Mouse (Mus musculus): Measurements from ENCODE around the gene Spn. TPM values are rescaled to one million over a fixed set of nuclear protein-coding genes. Genes with fewer than 3 reads are reported as not detected.

Gene Spn
- polyA plus RNA-seq, 1 experiment = 0.15 TPM

DNA sequence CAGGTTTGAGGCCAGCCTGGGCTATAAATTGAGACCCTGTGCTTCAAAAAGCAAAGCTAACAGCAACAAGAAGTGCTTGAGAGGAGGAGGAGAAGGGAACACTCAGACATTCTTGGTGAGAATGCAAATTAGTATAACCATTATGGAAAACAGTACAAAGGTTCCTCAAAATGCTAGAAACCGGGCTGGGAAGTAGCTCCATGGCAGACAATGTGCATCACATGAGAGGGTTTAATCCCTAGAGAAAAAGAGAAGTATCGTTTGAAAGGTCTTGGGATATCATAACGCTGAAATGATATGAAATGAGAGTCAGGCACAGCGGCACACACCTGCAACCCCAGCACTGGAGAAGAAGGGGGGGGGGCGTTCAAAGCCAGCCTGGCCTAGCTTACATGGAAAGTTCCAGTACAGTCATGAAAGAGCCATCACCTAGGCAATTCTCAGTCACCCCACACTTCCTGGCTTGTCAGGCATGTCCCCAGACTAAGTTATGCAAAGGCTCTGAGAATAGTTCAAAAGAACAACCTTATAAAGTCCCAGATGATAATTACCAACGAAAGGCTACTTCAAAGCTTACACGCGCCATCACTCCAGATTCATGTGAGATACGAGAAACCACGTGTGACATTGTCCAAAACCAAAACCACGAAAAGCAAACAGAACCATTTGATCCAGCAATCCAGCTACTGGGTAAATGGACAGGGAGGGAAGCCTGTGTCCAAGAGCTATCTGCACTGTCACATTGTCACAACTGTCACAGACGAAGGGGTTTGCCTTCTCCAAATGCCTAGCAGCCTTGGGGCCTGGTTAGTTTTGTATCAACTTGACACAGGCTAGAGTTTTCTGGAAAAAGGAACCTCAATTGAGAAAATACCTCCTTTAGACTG lies 28.2 kb upstream of the Spn start:
- H3K27ac ChIP-seq (ENCODE audit: insufficient read depth, low read length) = no peak overlapping the region
- TF ChIP-seq POLR2A (IDR thresholded peaks at IDR 0.05; ENCODE audit: extremely low read depth, insufficient read depth, low read length) = no peak
- TF ChIP-seq CTCF (IDR thresholded peaks at IDR 0.05; ENCODE audit: extremely low read depth, insufficient read depth, low read length) = no peak
- no peaks in the 10 kb centered on the region for H3K4me1 ChIP-seq (ENCODE audit: control insufficient read depth, insufficient read depth, low read length)
- no peak overlapping the region for H3K4me3 ChIP-seq (ENCODE audit: insufficient read depth, low read length)

DNA sequence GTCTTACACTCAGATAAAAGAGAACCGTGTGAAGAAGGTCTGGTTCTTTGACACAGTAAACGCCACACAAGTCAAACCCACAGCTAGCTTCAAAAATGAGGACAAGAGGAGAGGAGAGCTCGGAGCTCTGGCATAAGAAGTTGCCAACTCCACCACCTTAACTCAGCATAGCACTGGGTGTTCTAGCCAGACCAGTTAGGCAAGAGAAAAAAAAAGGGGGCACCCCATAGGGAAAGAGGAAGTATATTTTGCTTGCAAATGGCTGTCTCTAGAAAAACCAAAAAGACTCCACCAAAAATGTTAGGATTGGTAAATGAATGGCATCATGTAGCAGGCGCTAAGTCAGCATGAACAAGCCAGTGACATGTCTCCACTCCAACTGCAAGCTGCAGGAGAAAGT lies 26.4 kb upstream of the Spn start:
- Histone ChIP-seq H3K4me3 (ENCODE audit: insufficient read depth, low read length) (no peak overlapping the region), H3K27ac (ENCODE audit: insufficient read depth, low read length) (no peak overlapping the region), H3K4me1 (ENCODE audit: control insufficient read depth, insufficient read depth, low read length) (no peaks in the 10 kb centered on the region)
- TF ChIP-seq CTCF (IDR thresholded peaks at IDR 0.05; ENCODE audit: extremely low read depth, insufficient read depth, low read length) (no peak), POLR2A (IDR thresholded peaks at IDR 0.05; ENCODE audit: extremely low read depth, insufficient read depth, low read length) (no peak)

DNA sequence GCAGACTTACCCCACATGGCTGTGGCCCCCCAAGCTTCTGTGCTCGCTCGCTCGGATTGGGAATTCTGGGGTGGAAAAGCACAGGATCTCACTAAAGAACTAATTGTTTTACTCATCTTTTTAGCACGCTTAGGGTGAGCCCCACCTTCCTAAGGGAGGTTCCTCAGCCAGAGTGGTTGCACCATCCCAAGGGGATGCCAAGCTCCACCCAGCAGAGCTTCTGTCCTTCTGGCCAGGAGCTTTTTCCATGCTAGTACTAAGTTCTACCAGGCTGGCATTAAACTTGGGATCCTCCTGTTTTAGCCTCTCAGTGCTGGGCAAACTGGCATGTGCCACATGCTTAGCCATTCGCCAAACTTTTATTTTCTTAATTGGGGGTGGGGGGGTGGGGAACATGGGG lies 24.9 kb upstream of the Spn start:
- no peak overlapping the region for H3K27ac ChIP-seq (ENCODE audit: insufficient read depth, low read length)
- TF ChIP-seq CTCF (IDR thresholded peaks at IDR 0.05; ENCODE audit: extremely low read depth, insufficient read depth, low read length) (no peak), POLR2A (IDR thresholded peaks at IDR 0.05; ENCODE audit: extremely low read depth, insufficient read depth, low read length) (no peak)
- H3K4me3 ChIP-seq (ENCODE audit: insufficient read depth, low read length) = no peak overlapping the region
- H3K4me1 ChIP-seq (ENCODE audit: control insufficient read depth, insufficient read depth, low read length) = no peaks in the 10 kb centered on the region

DNA sequence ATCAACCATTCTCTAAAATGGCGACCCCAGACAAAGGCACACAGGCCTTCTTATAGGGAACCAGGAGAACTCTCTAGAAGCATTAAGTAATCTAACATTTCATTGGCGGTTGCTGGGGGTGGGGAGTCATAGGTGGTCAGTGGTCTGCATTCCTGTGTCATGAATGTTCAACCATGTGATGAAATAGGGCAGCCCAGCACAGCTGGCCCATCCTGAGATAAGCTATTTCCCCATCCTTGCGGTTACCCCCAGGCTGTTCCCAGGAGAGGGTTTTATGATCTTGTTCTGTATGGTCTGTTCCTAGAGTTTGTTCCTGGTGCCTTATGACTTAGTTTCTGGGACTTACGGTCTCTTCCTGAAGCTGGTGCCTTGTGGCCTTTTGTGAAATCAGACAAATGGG lies 19.9 kb upstream of the Spn start:
- Histone ChIP-seq H3K4me3 (ENCODE audit: insufficient read depth, low read length) (no peak overlapping the region), H3K4me1 (ENCODE audit: control insufficient read depth, insufficient read depth, low read length) (no peaks in the 10 kb centered on the region), H3K27ac (ENCODE audit: insufficient read depth, low read length) (no peak overlapping the region)
- no peak for TF ChIP-seq POLR2A (IDR thresholded peaks at IDR 0.05; ENCODE audit: extremely low read depth, insufficient read depth, low read length)
- no peak for TF ChIP-seq CTCF (IDR thresholded peaks at IDR 0.05; ENCODE audit: extremely low read depth, insufficient read depth, low read length)

DNA sequence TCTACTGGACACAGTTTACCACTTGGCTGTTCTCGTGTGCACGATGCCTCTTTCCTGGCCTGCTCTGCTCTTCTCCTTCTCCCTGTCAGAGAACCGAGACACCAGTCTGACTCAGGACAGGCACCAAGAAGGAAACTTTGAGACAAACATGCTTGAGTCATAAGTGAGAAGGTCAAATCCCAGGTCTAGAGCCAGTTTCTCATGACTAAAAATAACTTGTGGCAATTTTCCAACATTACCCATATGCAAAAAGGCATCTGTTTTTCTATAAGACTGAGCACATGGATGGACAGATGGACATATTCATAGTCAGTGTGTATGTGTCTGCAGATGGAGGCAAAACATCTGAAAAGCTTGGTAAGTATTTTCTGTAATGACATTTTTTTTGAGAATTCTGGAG lies 15.9 kb upstream of the Spn start:
- H3K4me1 ChIP-seq (ENCODE audit: control insufficient read depth, insufficient read depth, low read length) = no peaks in the 10 kb centered on the region
- H3K4me3 ChIP-seq (ENCODE audit: insufficient read depth, low read length) = no peak overlapping the region
- no peak for TF ChIP-seq POLR2A (IDR thresholded peaks at IDR 0.05; ENCODE audit: extremely low read depth, insufficient read depth, low read length)
- no peak for TF ChIP-seq CTCF (IDR thresholded peaks at IDR 0.05; ENCODE audit: extremely low read depth, insufficient read depth, low read length)
- H3K27ac ChIP-seq (ENCODE audit: insufficient read depth, low read length) = no peak overlapping the region

DNA sequence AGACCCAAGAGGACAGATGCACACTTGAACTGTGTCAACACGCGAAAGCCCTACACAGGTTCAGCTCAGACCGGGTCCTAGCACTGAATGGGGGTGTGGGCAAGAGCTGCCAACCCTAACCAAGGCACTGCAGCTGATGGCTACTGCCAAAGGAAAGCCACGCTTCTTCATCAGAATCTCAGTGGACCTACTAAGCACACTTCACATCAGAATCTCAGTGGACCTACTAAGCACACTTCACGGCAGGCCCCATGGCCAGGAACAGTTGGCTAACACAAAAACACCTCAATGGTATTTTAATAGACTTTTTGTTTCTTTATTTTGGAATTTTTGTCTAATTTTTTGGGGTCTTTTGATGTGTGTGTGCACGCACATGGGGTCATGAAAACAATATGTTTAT lies 14.8 kb upstream of the Spn start:
- H3K4me3 ChIP-seq (ENCODE audit: insufficient read depth, low read length) = no peak overlapping the region
- TF ChIP-seq CTCF (IDR thresholded peaks at IDR 0.05; ENCODE audit: extremely low read depth, insufficient read depth, low read length) (no peak), POLR2A (IDR thresholded peaks at IDR 0.05; ENCODE audit: extremely low read depth, insufficient read depth, low read length) (no peak)
- H3K4me1 ChIP-seq (ENCODE audit: control insufficient read depth, insufficient read depth, low read length) = no peaks in the 10 kb centered on the region
- H3K27ac ChIP-seq (ENCODE audit: insufficient read depth, low read length) = no peak overlapping the region

DNA sequence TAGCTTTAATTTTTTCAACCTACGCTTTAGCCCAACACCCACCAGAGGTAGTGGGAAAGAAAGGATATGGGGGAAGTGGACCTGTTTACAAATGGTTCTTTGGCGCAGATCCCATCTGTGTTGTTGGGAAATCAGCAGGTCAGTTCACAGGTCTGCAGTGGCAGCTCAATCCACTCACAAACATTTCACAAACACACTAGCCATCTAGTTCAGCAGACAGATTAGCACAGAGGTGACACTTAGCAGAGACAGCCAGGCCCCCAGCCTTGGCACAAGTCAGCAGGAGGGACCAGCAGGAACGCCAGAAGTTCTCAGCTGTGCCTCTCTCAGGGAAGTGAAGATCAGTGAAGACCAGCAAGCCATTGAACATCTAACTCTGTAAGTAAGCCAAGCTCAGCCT lies 10.3 kb upstream of the Spn start:
- no peak for TF ChIP-seq CTCF (IDR thresholded peaks at IDR 0.05; ENCODE audit: extremely low read depth, insufficient read depth, low read length)
- no peak for TF ChIP-seq POLR2A (IDR thresholded peaks at IDR 0.05; ENCODE audit: extremely low read depth, insufficient read depth, low read length)
- Histone ChIP-seq H3K27ac (ENCODE audit: insufficient read depth, low read length) (no peak overlapping the region), H3K4me3 (ENCODE audit: insufficient read depth, low read length) (no peak overlapping the region), H3K4me1 (ENCODE audit: control insufficient read depth, insufficient read depth, low read length) (no peaks in the 10 kb centered on the region)

DNA sequence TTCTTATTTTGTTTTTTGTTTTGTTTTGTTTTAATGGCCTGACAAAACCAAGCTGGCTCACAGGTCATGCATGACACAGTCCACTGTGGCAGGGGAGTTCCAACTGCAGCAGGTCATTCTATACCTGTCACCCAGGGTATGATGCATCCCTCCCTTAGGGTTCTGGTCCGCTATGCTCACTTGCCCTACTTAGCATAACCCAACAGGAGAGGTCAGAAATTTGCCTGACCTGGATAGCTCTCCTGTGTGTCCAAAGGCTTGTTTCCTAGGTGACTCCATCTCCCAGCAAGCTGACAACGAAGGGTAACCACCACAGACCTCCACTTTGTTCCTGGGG lies 8.6 kb upstream of the Spn start:
- TF ChIP-seq POLR2A (IDR thresholded peaks at IDR 0.05; ENCODE audit: extremely low read depth, insufficient read depth, low read length) (no peak), CTCF (IDR thresholded peaks at IDR 0.05; ENCODE audit: extremely low read depth, insufficient read depth, low read length) (no peak)

DNA sequence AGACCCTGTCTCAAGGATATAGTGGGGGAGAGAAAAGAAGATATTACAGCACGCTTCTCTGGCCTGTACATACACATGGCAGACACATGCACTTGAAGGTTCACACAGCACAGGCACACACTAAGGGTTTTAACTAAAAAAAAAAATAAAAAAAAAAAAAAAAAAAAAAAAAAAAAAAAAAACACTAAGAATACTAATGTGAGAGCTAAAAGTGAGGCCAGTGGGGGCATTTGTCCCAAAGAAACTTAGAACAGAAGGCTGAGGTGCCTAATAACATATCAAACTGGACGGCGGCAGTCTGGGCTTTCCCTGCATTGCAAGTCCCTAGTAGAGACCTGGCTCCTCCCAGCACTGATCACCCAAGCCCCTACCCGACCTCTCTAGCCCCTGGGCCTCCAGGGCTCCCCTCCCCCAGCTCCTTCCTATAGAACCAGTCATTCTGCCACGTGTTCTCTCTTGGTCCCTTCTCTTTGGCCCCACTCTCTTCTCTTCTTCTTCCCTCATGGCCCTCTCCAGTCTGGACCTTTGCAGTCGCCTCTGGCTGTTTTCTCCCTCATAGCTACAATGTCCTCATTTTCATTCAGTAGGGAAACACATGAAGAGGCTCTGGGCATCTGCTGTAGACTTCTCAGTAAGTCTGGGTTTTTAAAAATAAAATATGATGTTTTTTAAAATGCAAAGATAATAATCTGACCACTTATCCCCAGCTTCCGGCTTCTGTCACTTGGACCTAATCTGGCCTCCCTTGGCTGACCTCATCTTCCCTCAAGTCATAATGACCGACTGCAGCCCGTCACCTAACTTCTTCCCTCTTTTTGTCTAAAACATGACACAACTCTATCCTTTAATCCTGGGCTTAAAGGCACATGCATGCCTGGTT lies 8.0 kb upstream of the Spn start:
- Histone ChIP-seq H3K4me3 (ENCODE audit: insufficient read depth, low read length) (no peak overlapping the region), H3K4me1 (ENCODE audit: control insufficient read depth, insufficient read depth, low read length) (no peaks in the 10 kb centered on the region), H3K27ac (ENCODE audit: insufficient read depth, low read length) (no peak overlapping the region)
- TF ChIP-seq CTCF (IDR thresholded peaks at IDR 0.05; ENCODE audit: extremely low read depth, insufficient read depth, low read length) (no peak), POLR2A (IDR thresholded peaks at IDR 0.05; ENCODE audit: extremely low read depth, insufficient read depth, low read length) (no peak)

More for the DNA sequence above, 8.6 kb upstream of the Spn start:
- Histone ChIP-seq H3K4me3 (ENCODE audit: insufficient read depth, low read length) (no peak overlapping the region), H3K4me1 (ENCODE audit: control insufficient read depth, insufficient read depth, low read length) (no peaks in the 10 kb centered on the region), H3K27ac (ENCODE audit: insufficient read depth, low read length) (no peak overlapping the region)

All from cortical plate, adult 2 months (tissue).